Mouse (Mus musculus): ENCODE results near the gene Chmp1a. TPM values are rescaled to one million over a fixed set of nuclear protein-coding genes. Genes with fewer than 3 reads are reported as not detected.
"Not testable (repeated sequence)": the region's sequence is repeated elsewhere in the genome, so short reads cannot be mapped to it uniquely, and the experiment has no call there.

The Chmp1a gene
- polyA plus RNA-seq (2014; fragmentation: Nextera tagmentation; extraction: Ambion mirVana) = 95.4 and 104 TPM in 2 replicates

GRCm38 (mm10) chr8:123212321-123213117, at the start of gene Chmp1a, which contains the start of gene Spata33:
Chmp1a (minus strand) TSS chr8:123212763.
Spata33 (plus strand) TSS chr8:123212832.
- Histone ChIP-seq H3K9me3 (ENCODE audit: control insufficient read depth, low read length) (no peaks in the 10 kb centered on the region), H3K27me3 (replicated peaks; ENCODE audit: control insufficient read depth, insufficient read depth, low read length) (no peaks in the 10 kb centered on the region; the same call in 1 of the 2 replicates), H3K36me3 (ENCODE audit: control insufficient read depth, insufficient read depth, low read length) (peaks cover 11% of the 10 kb centered on the region), H3K4me3 (ENCODE audit: low read depth, low read length) (peak within 1 kb of the TSS; percentile 99), H3K9ac (ENCODE audit: low read depth, low read length) (peak within 1 kb of the TSS; percentile 99), H3K4me2 (peak within 1 kb of the TSS; percentile 77), H3K27ac (ENCODE audit: low read depth, low read length) (peak within 1 kb of the TSS; percentile 66), H3K4me1 (replicated peaks; ENCODE audit: control insufficient read depth, insufficient read depth, low read length) (peaks cover 8% of the 10 kb centered on the region; the same call in 1 of the 2 replicates)
- ATAC-seq (replicated peaks; ENCODE audit: low FRiP score) (peak; percentile 89), DNase-seq (ENCODE audit: low spot score) (peak; percentile 97)
- under 1% methylated on average over 75 of the region's 76 CpGs for WGBS

- H3K9me3 ChIP-seq (ENCODE audit: control insufficient read depth, low read length); H3K27me3 ChIP-seq (replicated peaks; ENCODE audit: control insufficient read depth, insufficient read depth, low read length); ATAC-seq (replicated peaks; ENCODE audit: low FRiP score); DNase-seq (ENCODE audit: low spot score); H3K4me3 ChIP-seq (ENCODE audit: low read depth, low read length); H3K9ac ChIP-seq (ENCODE audit: low read depth, low read length); H3K4me2 ChIP-seq; H3K27ac ChIP-seq (ENCODE audit: low read depth, low read length): not testable (repeated sequence)
- Histone ChIP-seq H3K36me3 (ENCODE audit: control insufficient read depth, insufficient read depth, low read length) (peaks cover 17% of the 10 kb centered on the region), H3K4me1 (replicated peaks; ENCODE audit: control insufficient read depth, insufficient read depth, low read length) (peaks cover 18% of the 10 kb centered on the region)
- 84% methylated on average over 8 of the region's 8 CpGs for WGBS
These were observed 45.0 kb upstream of the Chmp1a start for GRCm38 (mm10) chr8:123257593-123257992.

GRCm38 (mm10) chr8:123257114-123257513, 44.6 kb upstream of the Chmp1a start:
- peaks cover 19% of the 10 kb centered on the region for H3K4me1 ChIP-seq (replicated peaks; ENCODE audit: control insufficient read depth, insufficient read depth, low read length)
- peaks cover 17% of the 10 kb centered on the region for H3K36me3 ChIP-seq (ENCODE audit: control insufficient read depth, insufficient read depth, low read length)
- H3K27me3 ChIP-seq (replicated peaks; ENCODE audit: control insufficient read depth, insufficient read depth, low read length) = no peaks in the 10 kb centered on the region
- no peak overlapping the region for H3K4me3 ChIP-seq (ENCODE audit: low read depth, low read length)
- H3K27ac ChIP-seq (ENCODE audit: low read depth, low read length) = no peak overlapping the region
- WGBS = 90% methylated on average over 3 of the region's 3 CpGs
- no peaks in the 10 kb centered on the region for H3K9me3 ChIP-seq (ENCODE audit: control insufficient read depth, low read length)
- no peak for ATAC-seq (replicated peaks; ENCODE audit: low FRiP score)
- DNase-seq (ENCODE audit: low spot score) = no peak
- H3K4me2 ChIP-seq = no peak overlapping the region
- H3K9ac ChIP-seq (ENCODE audit: low read depth, low read length) = no peak overlapping the region

GRCm38 (mm10) chr8:123255170-123255569, 42.6 kb upstream of the Chmp1a start:
- Histone ChIP-seq H3K4me1 (replicated peaks; ENCODE audit: control insufficient read depth, insufficient read depth, low read length) (peaks cover 19% of the 10 kb centered on the region), H3K9ac (ENCODE audit: low read depth, low read length) (peak overlapping the region; percentile 94), H3K4me3 (ENCODE audit: low read depth, low read length) (peak overlapping the region; percentile 99), H3K27me3 (replicated peaks; ENCODE audit: control insufficient read depth, insufficient read depth, low read length) (no peaks in the 10 kb centered on the region), H3K27ac (ENCODE audit: low read depth, low read length) (no peak overlapping the region), H3K36me3 (ENCODE audit: control insufficient read depth, insufficient read depth, low read length) (peaks cover 24% of the 10 kb centered on the region), H3K9me3 (ENCODE audit: control insufficient read depth, low read length) (no peaks in the 10 kb centered on the region), H3K4me2 (peak overlapping the region; percentile 94)
- DNase-seq (ENCODE audit: low spot score) (no peak), ATAC-seq (replicated peaks; ENCODE audit: low FRiP score) (no peak)
- WGBS = 66% methylated on average over 6 of the region's 6 CpGs

GRCm38 (mm10) chr8:123254099-123254885, 41.7 kb upstream of the Chmp1a start, which contains the start of the genes Zfp276 and Vps9d1:
Zfp276 (plus strand) TSS chr8:123254195.
Vps9d1 (minus strand) TSS chr8:123254348.
- Histone ChIP-seq H3K27ac (ENCODE audit: low read depth, low read length) (peak within 1 kb of the TSS; percentile 84), H3K27me3 (replicated peaks; ENCODE audit: control insufficient read depth, insufficient read depth, low read length) (no peaks in the 10 kb centered on the region), H3K4me2 (peak within 1 kb of the TSS; percentile 94), H3K4me3 (ENCODE audit: low read depth, low read length) (peak within 1 kb of the TSS; percentile 99), H3K4me1 (replicated peaks; ENCODE audit: control insufficient read depth, insufficient read depth, low read length) (peaks cover 19% of the 10 kb centered on the region), H3K9me3 (ENCODE audit: control insufficient read depth, low read length) (no peaks in the 10 kb centered on the region), H3K36me3 (ENCODE audit: control insufficient read depth, insufficient read depth, low read length) (peaks cover 24% of the 10 kb centered on the region), H3K9ac (ENCODE audit: low read depth, low read length) (peak within 1 kb of the TSS; percentile 94)
- peak; percentile 89 for DNase-seq (ENCODE audit: low spot score)
- under 1% methylated on average over 76 of the region's 99 CpGs for WGBS
- ATAC-seq (replicated peaks; ENCODE audit: low FRiP score) = peak; percentile 96

GRCm38 (mm10) chr8:123253451-123254098, 41.0 kb upstream of the Chmp1a start:
- under 1% methylated on average over 38 of the region's 40 CpGs for WGBS
- Histone ChIP-seq H3K4me2 (peak overlapping the region; percentile 94), H3K4me3 (ENCODE audit: low read depth, low read length) (peak overlapping the region; percentile 99), H3K27ac (ENCODE audit: low read depth, low read length) (peak overlapping the region; percentile 84), H3K9ac (ENCODE audit: low read depth, low read length) (peak overlapping the region; percentile 94), H3K27me3 (replicated peaks; ENCODE audit: control insufficient read depth, insufficient read depth, low read length) (no peaks in the 10 kb centered on the region), H3K4me1 (replicated peaks; ENCODE audit: control insufficient read depth, insufficient read depth, low read length) (peaks cover 19% of the 10 kb centered on the region), H3K9me3 (ENCODE audit: control insufficient read depth, low read length) (no peaks in the 10 kb centered on the region), H3K36me3 (ENCODE audit: control insufficient read depth, insufficient read depth, low read length) (peaks cover 24% of the 10 kb centered on the region)
- DNase-seq (ENCODE audit: low spot score) (no peak), ATAC-seq (replicated peaks; ENCODE audit: low FRiP score) (peak; percentile 32)

- H3K36me3 ChIP-seq (ENCODE audit: control insufficient read depth, insufficient read depth, low read length) = peaks cover 21% of the 10 kb centered on the region
- H3K27me3 ChIP-seq (replicated peaks; ENCODE audit: control insufficient read depth, insufficient read depth, low read length) = no peaks in the 10 kb centered on the region
These were observed 40.4 kb upstream of the Chmp1a start for GRCm38 (mm10) chr8:123252925-123253324.

GRCm38 (mm10) chr8:123250940-123251339, 38.4 kb upstream of the Chmp1a start:
- ATAC-seq (replicated peaks; ENCODE audit: low FRiP score) (no peak), DNase-seq (ENCODE audit: low spot score) (no peak)
- 89% methylated on average over 5 of the region's 5 CpGs for WGBS
- Histone ChIP-seq H3K4me3 (ENCODE audit: low read depth, low read length) (no peak overlapping the region), H3K27ac (ENCODE audit: low read depth, low read length) (no peak overlapping the region), H3K4me1 (replicated peaks; ENCODE audit: control insufficient read depth, insufficient read depth, low read length) (peaks cover 19% of the 10 kb centered on the region), H3K36me3 (ENCODE audit: control insufficient read depth, insufficient read depth, low read length) (peaks cover 7% of the 10 kb centered on the region; the same call in 1 of the 2 replicates), H3K9me3 (ENCODE audit: control insufficient read depth, low read length) (no peaks in the 10 kb centered on the region), H3K9ac (ENCODE audit: low read depth, low read length) (no peak overlapping the region), H3K4me2 (no peak overlapping the region), H3K27me3 (replicated peaks; ENCODE audit: control insufficient read depth, insufficient read depth, low read length) (no peaks in the 10 kb centered on the region)

More at GRCm38 (mm10) chr8:123252925-123253324, 40.4 kb upstream of the Chmp1a start:
- Histone ChIP-seq H3K4me1 (replicated peaks; ENCODE audit: control insufficient read depth, insufficient read depth, low read length) (peaks cover 19% of the 10 kb centered on the region), H3K4me2 (peak overlapping the region; percentile 94), H3K4me3 (ENCODE audit: low read depth, low read length) (peak overlapping the region; percentile 99), H3K27ac (ENCODE audit: low read depth, low read length) (no peak overlapping the region), H3K9ac (ENCODE audit: low read depth, low read length) (peak overlapping the region; percentile 94; the same call in 1 of the 2 replicates), H3K9me3 (ENCODE audit: control insufficient read depth, low read length) (no peaks in the 10 kb centered on the region)
- no peak for ATAC-seq (replicated peaks; ENCODE audit: low FRiP score)
- WGBS = 59% methylated on average over 4 of the region's 4 CpGs
- no peak for DNase-seq (ENCODE audit: low spot score)

All from liver, embryonic 11.5 days (tissue).